Mouse (Mus musculus): ENCODE results near the gene Ryr3.
A peak's percentile ranks its signal among the peaks of the same experiment; 100 is the strongest.
"Not testable (repeated sequence)": the region's sequence is repeated elsewhere in the genome, so short reads cannot be mapped to it uniquely, and the experiment has no call there.

Ryr3 gene

GRCm38 (mm10) chr2:113094088-113094487 is 122.8 kb downstream of the Ryr3 start:
- DNase-seq: no peak

- DNase-seq: no peak
Measured at GRCm38 (mm10) chr2:113092756-113093155, 124.1 kb downstream of the Ryr3 start.

GRCm38 (mm10) chr2:113091316-113091715 is 125.6 kb downstream of the Ryr3 start:
- not testable (repeated sequence) for DNase-seq

- DNase-seq: no peak
Measured at GRCm38 (mm10) chr2:113076396-113076795, 140.5 kb downstream of the Ryr3 start.

GRCm38 (mm10) chr2:113059367-113059766 is 157.5 kb downstream of the Ryr3 start:
- DNase-seq: no peak

- no peak for DNase-seq
Measured at GRCm38 (mm10) chr2:113058914-113059313, 158.0 kb downstream of the Ryr3 start.

GRCm38 (mm10) chr2:113058116-113058515 is 158.8 kb downstream of the Ryr3 start:
- no peak for DNase-seq

GRCm38 (mm10) chr2:113055591-113055990 is 161.3 kb downstream of the Ryr3 start:
- DNase-seq: no peak

- DNase-seq: no peak
Measured at GRCm38 (mm10) chr2:113049831-113050230, 167.1 kb downstream of the Ryr3 start.

GRCm38 (mm10) chr2:113036550-113036949 is 180.3 kb downstream of the Ryr3 start:
- no peak for DNase-seq

GRCm38 (mm10) chr2:113030689-113031088 is 186.2 kb downstream of the Ryr3 start:
- no peak for DNase-seq

- DNase-seq: no peak
Measured at GRCm38 (mm10) chr2:113019896-113020295, 197.0 kb downstream of the Ryr3 start.

GRCm38 (mm10) chr2:113018278-113018677 is 198.6 kb downstream of the Ryr3 start:
- DNase-seq: no peak

GRCm38 (mm10) chr2:113016236-113016635 is 200.7 kb downstream of the Ryr3 start:
- DNase-seq: peak; percentile 51

GRCm38 (mm10) chr2:113008961-113009740 is 207.7 kb downstream of the Ryr3 start:
- no peak for DNase-seq

GRCm38 (mm10) chr2:112998498-112998897 is 218.4 kb downstream of the Ryr3 start:
- no peak for DNase-seq

- peak; percentile 25 for DNase-seq
Measured at GRCm38 (mm10) chr2:112982908-112983510, 233.9 kb downstream of the Ryr3 start.

GRCm38 (mm10) chr2:112966807-112967625 is 249.9 kb downstream of the Ryr3 start:
- no peak for DNase-seq

- DNase-seq: peak; percentile 2
Measured at GRCm38 (mm10) chr2:112948931-112949330, 268.0 kb downstream of the Ryr3 start.

- DNase-seq: no peak
Measured at GRCm38 (mm10) chr2:112931776-112932175, 285.1 kb downstream of the Ryr3 start.

- DNase-seq: peak; percentile 37
Measured at GRCm38 (mm10) chr2:112913796-112914195, 303.1 kb downstream of the Ryr3 start.

GRCm38 (mm10) chr2:112912611-112913010 is 304.3 kb downstream of the Ryr3 start:
- no peak for DNase-seq

- no peak for DNase-seq
Measured at GRCm38 (mm10) chr2:112910579-112910978, 306.3 kb downstream of the Ryr3 start.

GRCm38 (mm10) chr2:112909142-112909541 is 307.8 kb downstream of the Ryr3 start:
- DNase-seq: no peak
